In genomic region chr3:59197329-59197948, GRCm38 (mm10) we compare ENCODE assay signal across 22 mouse cellular contexts. TPM values are rescaled to one million over a fixed set of nuclear protein-coding genes. Genes with fewer than 3 reads are reported as not detected.
DNase-seq lines count a peak whose midpoint lies in the region; ATAC-seq lines count a peak whose summit lies in the region.
"Had no signal": no experiment of that assay in that cellular context is flagged by ENCODE, and none has a peak within 500 bp of the region (broad histone marks: within the 10 kb centered on the region; RNA-seq: fewer than 3 reads in every experiment).

No protein-coding gene starts in this region.

- no peaks in the 10 kb centered on the region for H3K36me3 ChIP-seq in embryonic facial prominence, embryonic 14.5 days (ENCODE audit: control insufficient read depth, insufficient read depth, low read length)
- no peaks in the 10 kb centered on the region for H3K36me3 ChIP-seq in embryonic facial prominence, embryonic 10.5 days (replicated peaks)
- no peaks in the 10 kb centered on the region for H3K36me3 ChIP-seq in limb, embryonic 11.5 days (ENCODE audit: control insufficient read depth, insufficient read depth, low read length)
- H3K36me3 ChIP-seq in limb, embryonic 10.5 days = no peaks in the 10 kb centered on the region
- H3K36me3 ChIP-seq in stomach, embryonic 16.5 days (ENCODE audit: control insufficient read depth, insufficient read depth, low read length) = no peaks in the 10 kb centered on the region
- H3K36me3 ChIP-seq: forebrain, embryonic 12.5 days; heart, embryonic 10.5 days; hindbrain, embryonic 12.5 days had no signal

- H3K4me1 ChIP-seq in embryonic facial prominence, embryonic 14.5 days (ENCODE audit: control insufficient read depth, insufficient read depth, low read length) = no peaks in the 10 kb centered on the region
- no peaks in the 10 kb centered on the region for H3K4me1 ChIP-seq in embryonic facial prominence, embryonic 10.5 days
- H3K4me1 ChIP-seq in limb, embryonic 11.5 days (ENCODE audit: control insufficient read depth, insufficient read depth, low read length) = no peaks in the 10 kb centered on the region
- no peaks in the 10 kb centered on the region for H3K4me1 ChIP-seq in limb, embryonic 10.5 days
- no peaks in the 10 kb centered on the region for H3K4me1 ChIP-seq in stomach, embryonic 16.5 days (ENCODE audit: control insufficient read depth, insufficient read depth, low read length)
- H3K4me1 ChIP-seq: forebrain, embryonic 12.5 days; heart, embryonic 10.5 days; hindbrain, embryonic 12.5 days had no signal

- H3K9ac ChIP-seq in embryonic facial prominence, embryonic 14.5 days (ENCODE audit: low read depth, low read length) = no peak overlapping the region
- H3K9ac ChIP-seq in limb, embryonic 11.5 days (ENCODE audit: low read length) = no peak overlapping the region
- no peak overlapping the region for H3K9ac ChIP-seq in stomach, embryonic 16.5 days (ENCODE audit: low read length)
- H3K9ac ChIP-seq: forebrain, embryonic 12.5 days; hindbrain, embryonic 12.5 days had no signal

- no peak overlapping the region for H3K4me2 ChIP-seq in embryonic facial prominence, embryonic 14.5 days (ENCODE audit: low read depth, low read length)
- no peak overlapping the region for H3K4me2 ChIP-seq in limb, embryonic 11.5 days (ENCODE audit: low read depth, severe bottlenecking)
- H3K4me2 ChIP-seq in stomach, embryonic 16.5 days (ENCODE audit: low read depth, low read length) = no peak overlapping the region
- H3K4me2 ChIP-seq: forebrain, embryonic 12.5 days; hindbrain, embryonic 12.5 days had no signal

- no peak overlapping the region for H3K4me3 ChIP-seq in embryonic facial prominence, embryonic 14.5 days (ENCODE audit: low read depth, low read length)
- H3K4me3 ChIP-seq in embryonic facial prominence, embryonic 10.5 days = no peak overlapping the region
- no peak overlapping the region for H3K4me3 ChIP-seq in limb, embryonic 11.5 days (ENCODE audit: low read depth, low read length)
- H3K4me3 ChIP-seq in limb, embryonic 10.5 days = no peak overlapping the region
- H3K4me3 ChIP-seq in stomach, embryonic 16.5 days (replicated peaks; ENCODE audit: low read length) = no peak overlapping the region
- H3K4me3 ChIP-seq: forebrain, embryonic 12.5 days; heart, embryonic 10.5 days; hindbrain, embryonic 12.5 days had no signal

- peak; percentile 35 to 38 for DNase-seq in cerebellum, adult 18-20 months
- DNase-seq in cerebellum, adult 8-10 months = no peak
- DNase-seq in embryonic facial prominence, embryonic 14.5 days (ENCODE audit: low spot score) = peak; percentile 68
- no peak for DNase-seq in embryonic facial prominence, embryonic 10.5 days (ENCODE audit: low spot score)
- peak; percentile 3 for DNase-seq in limb, embryonic 11.5 days (ENCODE audit: low spot score)
- no peak for DNase-seq in limb, embryonic 10.5 days (ENCODE audit: low spot score)
- DNase-seq in right cerebral cortex, adult 18-20 months = no peak
- DNase-seq: adrenal gland, postnatal 10 days; gastrocnemius, postnatal 14 days; heart, postnatal 10 days; heart, postnatal 4 days; kidney, adult 2 months had no signal

- H3K27me3 ChIP-seq in embryonic facial prominence, embryonic 14.5 days (replicated peaks; ENCODE audit: control insufficient read depth, insufficient read depth, low read length) = no peaks in the 10 kb centered on the region
- no peaks in the 10 kb centered on the region for H3K27me3 ChIP-seq in embryonic facial prominence, embryonic 10.5 days (replicated peaks; ENCODE audit: low read depth, poor library complexity, severe bottlenecking)
- H3K27me3 ChIP-seq in limb, embryonic 11.5 days (ENCODE audit: control insufficient read depth, insufficient read depth, low read length) = no peaks in the 10 kb centered on the region
- H3K27me3 ChIP-seq in limb, embryonic 10.5 days (ENCODE audit: low read depth, poor library complexity, severe bottlenecking) = no peaks in the 10 kb centered on the region
- no peaks in the 10 kb centered on the region for H3K27me3 ChIP-seq in stomach, embryonic 16.5 days (ENCODE audit: control insufficient read depth, insufficient read depth, low read length)
- H3K27me3 ChIP-seq: forebrain, embryonic 12.5 days; hindbrain, embryonic 12.5 days had no signal

- whole genome bisulfite sequencing in embryonic facial prominence, embryonic 14.5 days = 69% methylated on average over 4 of the region's 4 CpGs
- WGBS in embryonic facial prominence, embryonic 10.5 days = 87% methylated on average over 4 of the region's 4 CpGs
- WGBS in limb, embryonic 11.5 days = 80% methylated on average over 4 of the region's 4 CpGs
- WGBS in limb, embryonic 10.5 days = 90% methylated on average over 4 of the region's 4 CpGs
- WGBS in stomach, embryonic 16.5 days = 75% methylated on average over 4 of the region's 4 CpGs

- H3K27ac ChIP-seq in embryonic facial prominence, embryonic 14.5 days (replicated peaks; ENCODE audit: low read depth, low read length) = peak overlapping the region; percentile 10; the same call in 1 of the 2 replicates
- H3K27ac ChIP-seq in embryonic facial prominence, embryonic 10.5 days (replicated peaks) = no peak overlapping the region
- no peak overlapping the region for H3K27ac ChIP-seq in limb, embryonic 11.5 days (replicated peaks; ENCODE audit: low read depth, low read length)
- H3K27ac ChIP-seq in limb, embryonic 10.5 days = no peak overlapping the region
- peak overlapping the region; percentile 53; the same call in 1 of the 2 replicates for H3K27ac ChIP-seq in stomach, embryonic 16.5 days (ENCODE audit: low read length)
- H3K27ac ChIP-seq: forebrain, embryonic 12.5 days; heart, embryonic 10.5 days; hindbrain, embryonic 12.5 days had no signal

- no peak for ATAC-seq in embryonic facial prominence, embryonic 14.5 days (ENCODE audit: low read depth)
- ATAC-seq in limb, embryonic 11.5 days (ENCODE audit: insufficient number of reproducible peaks, low FRiP score, low TSS enrichment, low read depth) = no peak
- ATAC-seq in stomach, embryonic 16.5 days (ENCODE audit: insufficient read depth, low FRiP score) = no peak
- ATAC-seq: forebrain, embryonic 16.5 days; hindbrain, embryonic 16.5 days; inflammation-experienced regulatory T-cells, adult 6 months had no signal

- H3K9me3 ChIP-seq in embryonic facial prominence, embryonic 14.5 days (ENCODE audit: control insufficient read depth, low read length) = no peaks in the 10 kb centered on the region
- H3K9me3 ChIP-seq in embryonic facial prominence, embryonic 10.5 days = no peaks in the 10 kb centered on the region
- no peaks in the 10 kb centered on the region for H3K9me3 ChIP-seq in limb, embryonic 11.5 days (ENCODE audit: control insufficient read depth, low read length)
- no peaks in the 10 kb centered on the region for H3K9me3 ChIP-seq in limb, embryonic 10.5 days (replicated peaks)
- no peaks in the 10 kb centered on the region for H3K9me3 ChIP-seq in stomach, embryonic 16.5 days (replicated peaks; ENCODE audit: control insufficient read depth, low read length)
- H3K9me3 ChIP-seq: forebrain, embryonic 12.5 days; heart, embryonic 10.5 days; hindbrain, embryonic 12.5 days had no signal

RNA-seq across cellular contexts. Expression of gene Gpr87, which starts 2.5 kb away (rescaled TPM):
- polyA plus RNA-seq in embryonic facial prominence, embryonic 14.5 days (2014; fragmentation: Nextera tagmentation; extraction: Ambion mirVana) = 7.4 and 7.9 TPM in 2 replicates
- 0.28 and 0.31 TPM in 2 replicates for polyA plus RNA-seq in embryonic facial prominence, embryonic 10.5 days (2016; fragmentation: Nextera tagmentation; extraction: Ambion mirVana)
- polyA plus RNA-seq in limb, embryonic 11.5 days (2014; fragmentation: Nextera tagmentation; extraction: Ambion mirVana) = 0.68 and 1.1 TPM in 2 replicates
- 0.33 and 0.84 TPM in 2 replicates for polyA plus RNA-seq in limb, embryonic 10.5 days (2016; fragmentation: Nextera tagmentation; extraction: Ambion mirVana)
- polyA plus RNA-seq in stomach, embryonic 16.5 days (2015; fragmentation: Nextera tagmentation; extraction: Ambion mirVana) = 18.6 and 33.6 TPM in 2 replicates
- polyA plus RNA-seq: C2C12; forebrain, embryonic 16.5 days; frontal cortex, adult 2 months; heart, embryonic 14.5 days; hindbrain, embryonic 12.5 days; inflammation-experienced regulatory T-cells, adult 6 months had no signal

RNA-seq across cellular contexts. Expression of gene P2ry13, which starts 13.2 kb away (rescaled TPM):
- 2.0 and 2.5 TPM in 2 replicates for polyA plus RNA-seq in embryonic facial prominence, embryonic 14.5 days (2014; fragmentation: Nextera tagmentation; extraction: Ambion mirVana)
- 0.30 and 0.47 TPM in 2 replicates for polyA plus RNA-seq in embryonic facial prominence, embryonic 10.5 days (2016; fragmentation: Nextera tagmentation; extraction: Ambion mirVana)
- polyA plus RNA-seq in limb, embryonic 11.5 days (2014; fragmentation: Nextera tagmentation; extraction: Ambion mirVana) = 0.20 and 0.57 TPM in 2 replicates
- polyA plus RNA-seq in limb, embryonic 10.5 days (2016; fragmentation: Nextera tagmentation; extraction: Ambion mirVana) = 0.25 and 0.30 TPM in 2 replicates
- polyA plus RNA-seq in stomach, embryonic 16.5 days (2015; fragmentation: Nextera tagmentation; extraction: Ambion mirVana) = 1.9 and 2.4 TPM in 2 replicates
- polyA plus RNA-seq: C2C12 had no signal

RNA-seq across cellular contexts. Expression of gene P2ry14, which starts 44.0 kb away (rescaled TPM):
- 1.8 and 2.1 TPM in 2 replicates for polyA plus RNA-seq in embryonic facial prominence, embryonic 14.5 days (2014; fragmentation: Nextera tagmentation; extraction: Ambion mirVana)
- polyA plus RNA-seq in embryonic facial prominence, embryonic 10.5 days (2016; fragmentation: Nextera tagmentation; extraction: Ambion mirVana) = 1.6 and 1.8 TPM in 2 replicates
- polyA plus RNA-seq in limb, embryonic 11.5 days (2014; fragmentation: Nextera tagmentation; extraction: Ambion mirVana) = 0.96 and 1.1 TPM in 2 replicates
- 0.70 and 0.89 TPM in 2 replicates for polyA plus RNA-seq in limb, embryonic 10.5 days (2016; fragmentation: Nextera tagmentation; extraction: Ambion mirVana)
- 6.3 and 6.8 TPM in 2 replicates for polyA plus RNA-seq in stomach, embryonic 16.5 days (2015; fragmentation: Nextera tagmentation; extraction: Ambion mirVana)
- polyA plus RNA-seq: C2C12 had no signal

Comparison
In these comparisons a context has a peak if more than half of its experiments do, and no peak if none do; other contexts are left out.
1. DNase-seq: peak in cerebellum, adult 18-20 months (2 of 2), embryonic facial prominence, embryonic 14.5 days (single experiment) and limb, embryonic 11.5 days (single experiment); none in cerebellum, adult 8-10 months (single experiment), embryonic facial prominence, embryonic 10.5 days (single experiment), limb, embryonic 10.5 days (single experiment) and right cerebral cortex, adult 18-20 months (single experiment).
2. H3K27ac ChIP-seq: peak in embryonic facial prominence, embryonic 14.5 days (single experiment) and stomach, embryonic 16.5 days (single experiment); none in embryonic facial prominence, embryonic 10.5 days (single experiment), limb, embryonic 11.5 days (single experiment) and limb, embryonic 10.5 days (single experiment).